Mouse (Mus musculus) G1E (cell line): ENCODE data around the gene Supt5.

Experiments
- CTCF ChIP-seq: IDR thresholded peaks from 2 replicates; pipeline ENCODE4 v1.5.1; 2012; ENCODE audit warnings: low read depth, low read length, inconsistent platforms, mixed read lengths
- GATA2 ChIP-seq: IDR thresholded peaks from 2 replicates; pipeline ENCODE4 v1.6.1; 2012; ENCODE audit warnings: low read depth, low read length, inconsistent platforms, borderline replicate concordance
- POLR2AphosphoS5 ChIP-seq: IDR thresholded peaks from 2 replicates; pipeline ENCODE4 v1.6.1; 2012; ENCODE audit warnings: low read depth, low read length, inconsistent platforms; ENCODE audit not compliant: insufficient replicate concordance
- TAL1 ChIP-seq: conservative IDR thresholded peaks from 2 replicates; pipeline ENCODE4 v1.6.1; 2012; ENCODE audit warnings: low read depth, low read length, inconsistent platforms, mixed read lengths

DNA sequence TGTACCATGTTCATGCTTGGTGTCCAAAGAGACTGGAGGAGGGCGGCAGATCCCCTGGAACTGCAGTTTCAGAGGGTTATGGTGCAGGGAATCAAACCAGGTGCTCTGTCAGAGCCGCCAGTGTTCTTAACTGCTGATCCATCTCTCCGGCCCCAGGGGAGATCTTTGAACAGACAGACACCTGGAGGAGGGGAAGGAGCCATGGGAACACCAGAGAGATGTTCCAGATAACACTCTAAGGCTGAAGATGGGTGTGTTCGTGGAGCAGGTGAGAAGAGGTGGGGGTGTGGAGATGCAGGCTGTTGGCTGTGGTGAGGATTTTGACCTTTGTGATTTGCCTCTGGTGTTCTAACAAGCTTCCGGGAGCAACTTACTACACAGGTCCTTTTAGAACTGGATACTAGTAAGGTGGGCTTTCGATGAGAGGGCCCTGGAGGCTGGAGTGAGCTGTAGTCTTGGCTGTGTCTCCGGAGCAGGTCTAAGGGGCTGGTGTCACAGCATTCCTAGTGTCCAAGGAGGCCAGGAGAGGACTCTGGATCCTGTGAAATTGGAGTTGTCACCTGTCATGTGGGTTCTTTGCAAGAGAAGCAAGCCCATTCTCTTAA, 35.4 kb upstream of the Supt5 start:
- TF ChIP-seq GATA2, result no peak
- no peak for TF ChIP-seq CTCF
- TF ChIP-seq POLR2AphosphoS5, result no peak
- no peak for TF ChIP-seq TAL1
